Comparison of ENCODE assay signal across 19 mouse cellular contexts in the genomic region with DNA sequence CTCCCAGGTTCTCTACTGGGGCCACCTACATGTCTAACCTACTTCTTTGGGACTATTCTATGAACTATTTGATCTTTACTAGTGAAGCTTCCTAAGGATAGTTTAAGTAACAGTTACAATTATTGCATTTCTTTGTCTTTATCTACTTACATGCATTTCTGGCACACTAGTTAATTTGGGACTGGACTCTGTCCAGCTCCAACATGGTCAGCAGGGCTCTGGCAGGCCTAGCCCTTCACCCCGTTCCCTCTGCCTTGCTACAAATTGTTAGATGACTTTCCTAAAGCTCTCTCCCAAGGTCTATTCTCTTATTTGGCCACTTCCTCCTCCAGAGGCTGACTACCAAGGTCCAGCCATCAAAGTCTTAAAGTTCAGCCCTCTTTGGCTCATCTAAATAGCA.
A peak's percentile ranks its signal among the peaks of the same experiment; 100 is the strongest.
DNase-seq lines count a peak whose midpoint lies in the region; ATAC-seq and TF ChIP-seq lines count a peak whose summit lies in the region.
"Had no signal": no experiment of that assay in that cellular context is flagged by ENCODE, and none has a peak within 500 bp of the region (broad histone marks: within the 10 kb centered on the region; RNA-seq: fewer than 3 reads in every experiment).

No protein-coding gene starts in this region.

- no peaks in the 10 kb centered on the region for H3K27me3 ChIP-seq in testis, adult 2 months (ENCODE audit: control insufficient read depth, insufficient read depth, low read length)
- H3K27me3 ChIP-seq: embryonic facial prominence, embryonic 13.5 days; embryonic facial prominence, embryonic 15.5 days had no signal

- DNase-seq in testis, postnatal 14 days (ENCODE audit: low spot score): no peak
- DNase-seq in brain, adult 2 months (ENCODE audit: low read depth, low spot score): peak; percentile 52
- no peak for DNase-seq in lung, postnatal 36 days
- DNase-seq: adrenal gland, adult 8-10 months; adrenal gland, postnatal 14 days; adrenal gland, postnatal 36 days; cerebellum, adult 11-12 months; cerebellum, adult 9-10 months; cerebellum, postnatal 36 days; embryo, embryonic 11 days had no signal

- H3K27ac ChIP-seq in testis, adult 2 months (ENCODE audit: control insufficient read depth, insufficient read depth, low read depth, low read length): 0 out of 2 replicates have a peak overlapping the region, but pooled peaks have one; percentile 21
- H3K27ac ChIP-seq: embryonic facial prominence, embryonic 13.5 days; embryonic facial prominence, embryonic 15.5 days; forebrain, embryonic 10.5 days; forebrain, embryonic 12.5 days had no signal

- no peak overlapping the region for H3K4me3 ChIP-seq in testis, adult 2 months (ENCODE audit: control insufficient read depth, low read depth, low read length)
- H3K4me3 ChIP-seq: embryonic facial prominence, embryonic 13.5 days; embryonic facial prominence, embryonic 15.5 days; erythroblast, embryonic 14.5 days; forebrain, embryonic 10.5 days; forebrain, embryonic 12.5 days had no signal

- TF ChIP-seq CTCF in testis, adult 2 months (IDR thresholded peaks at IDR 0.05; ENCODE audit: control insufficient read depth, insufficient read depth, insufficient replicate concordance, low read depth, low read length): no peak

- no peak for ATAC-seq in megakaryocyte progenitor cell, adult 5-6 weeks (replicated peaks; ENCODE audit: poor library complexity)
- ATAC-seq: forebrain, embryonic 14.5 days; forebrain, embryonic 16.5 days had no signal

- TF ChIP-seq POLR2A in testis, adult 2 months (IDR thresholded peaks at IDR 0.05; ENCODE audit: control insufficient read depth, low read depth, low read length): no peak

- H3K4me1 ChIP-seq in testis, adult 2 months (ENCODE audit: control insufficient read depth, insufficient read depth, low read length): no peaks in the 10 kb centered on the region; the same call in none of the 2 replicates
- H3K4me1 ChIP-seq: embryonic facial prominence, embryonic 15.5 days had no signal

- H3K36me3 ChIP-seq in testis, adult 2 months (ENCODE audit: control insufficient read depth, insufficient read depth, low read length): no peaks in the 10 kb centered on the region
- H3K36me3 ChIP-seq: embryonic facial prominence, embryonic 13.5 days; embryonic facial prominence, embryonic 15.5 days; forebrain, embryonic 12.5 days had no signal
